Mouse (Mus musculus): Measurements from ENCODE around the gene Nudt12. TPM values are rescaled to one million over a fixed set of nuclear protein-coding genes. Genes with fewer than 3 reads are reported as not detected.
A peak's percentile ranks its signal among the peaks of the same experiment; 100 is the strongest.

The Nudt12 gene
- polyA plus RNA-seq, 1 experiment from 2014 or later, result 3.8 TPM

DNA sequence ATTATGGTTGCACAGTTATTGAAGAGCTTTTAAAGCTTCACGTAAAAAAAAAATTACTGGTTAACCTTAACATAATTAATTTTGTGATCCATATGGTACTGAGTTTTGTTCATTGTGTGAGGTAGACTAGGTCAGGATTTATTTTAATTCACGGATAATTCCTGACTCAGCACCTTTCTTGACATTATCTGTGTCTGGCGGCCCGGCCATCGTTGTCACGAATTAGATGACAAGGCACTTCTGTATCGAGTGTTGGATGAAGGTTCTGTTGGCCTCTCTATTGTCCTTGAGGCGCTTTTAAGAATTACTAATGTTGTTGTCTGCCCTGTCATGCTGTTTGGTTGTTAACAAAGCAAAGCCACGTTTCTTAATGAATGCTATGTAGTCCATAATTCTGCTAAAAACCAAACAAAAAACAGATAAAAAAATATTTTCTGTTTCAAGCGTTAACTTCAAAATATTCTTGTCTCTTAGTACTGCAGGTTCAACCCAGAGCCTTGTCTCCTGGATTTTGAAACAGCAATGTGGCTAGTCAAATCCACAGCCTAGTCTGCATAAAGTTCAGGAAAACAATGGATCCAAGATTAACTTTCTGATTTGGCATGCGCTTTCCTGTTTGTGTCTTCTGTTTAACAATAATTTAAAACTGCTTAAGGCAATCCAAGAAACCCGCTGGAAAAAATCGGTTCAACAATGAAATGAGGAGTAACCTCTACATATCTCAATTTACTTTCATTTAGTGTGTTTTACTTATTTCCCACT is 1.4 kb downstream of the Nudt12 start:
- no peaks in the 10 kb centered on the region for H3K4me1 ChIP-seq (ENCODE audit: control insufficient read depth, insufficient read depth, low read length)
- WGBS, result 70% methylated on average over 13 of the region's 13 CpGs
- peak overlapping the region; percentile 63; the same call in 1 of the 2 replicates for H3K4me2 ChIP-seq (ENCODE audit: low read length)
- no peak overlapping the region for H3K27ac ChIP-seq (replicated peaks; ENCODE audit: low read depth, low read length)
- DNase-seq (no peak), ATAC-seq (ENCODE audit: low FRiP score, low TSS enrichment) (no peak)
- H3K9me3 ChIP-seq (ENCODE audit: control insufficient read depth, low read length), result no peaks in the 10 kb centered on the region
- H3K9ac ChIP-seq (replicated peaks; ENCODE audit: low read length), result no peak overlapping the region
- H3K27me3 ChIP-seq (ENCODE audit: control insufficient read depth, insufficient read depth, low read length), result no peaks in the 10 kb centered on the region
- H3K36me3 ChIP-seq (ENCODE audit: control insufficient read depth, insufficient read depth, low read length), result no peaks in the 10 kb centered on the region
- H3K4me3 ChIP-seq (replicated peaks; ENCODE audit: low read depth, low read length), result no peak overlapping the region

DNA sequence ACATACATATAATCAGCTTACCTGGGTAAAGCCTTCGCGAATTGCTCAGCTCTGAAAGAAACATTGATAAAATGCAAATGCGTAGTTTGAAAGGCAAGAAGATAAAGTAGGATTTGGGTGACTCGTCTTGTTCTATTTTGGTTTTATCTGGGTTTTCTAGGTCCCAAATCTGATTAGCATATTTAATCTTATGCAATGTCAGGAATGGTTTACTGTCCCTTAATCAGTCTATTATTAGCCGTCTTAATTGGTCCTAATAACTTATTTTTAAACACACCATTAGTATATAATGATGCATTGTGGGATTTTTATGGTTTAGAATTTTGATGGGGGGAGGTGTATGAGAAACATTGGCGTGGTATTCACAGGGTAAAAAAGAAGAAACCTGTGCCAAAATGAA is 21.9 kb downstream of the Nudt12 start, which contains the start of gene Pdzph1:
Gene Pdzph1, minus strand, starts transcription at position 101 of the 400 bp plus-strand sequence.
- DNase-seq (no peak), ATAC-seq (ENCODE audit: low FRiP score, low TSS enrichment) (no peak)
- no peak within 1 kb of the TSS for H3K4me2 ChIP-seq (ENCODE audit: low read length)
- H3K9ac ChIP-seq (replicated peaks; ENCODE audit: low read length), result no peak within 1 kb of the TSS
- no peaks in the 10 kb centered on the region for H3K36me3 ChIP-seq (ENCODE audit: control insufficient read depth, insufficient read depth, low read length)
- 69% methylated on average over 6 of the region's 6 CpGs for WGBS
- H3K4me3 ChIP-seq (replicated peaks; ENCODE audit: low read depth, low read length), result no peak within 1 kb of the TSS
- no peaks in the 10 kb centered on the region for H3K4me1 ChIP-seq (ENCODE audit: control insufficient read depth, insufficient read depth, low read length)
- no peaks in the 10 kb centered on the region for H3K27me3 ChIP-seq (ENCODE audit: control insufficient read depth, insufficient read depth, low read length)
- H3K9me3 ChIP-seq (ENCODE audit: control insufficient read depth, low read length), result no peaks in the 10 kb centered on the region
- no peak within 1 kb of the TSS for H3K27ac ChIP-seq (replicated peaks; ENCODE audit: low read depth, low read length)

DNA sequence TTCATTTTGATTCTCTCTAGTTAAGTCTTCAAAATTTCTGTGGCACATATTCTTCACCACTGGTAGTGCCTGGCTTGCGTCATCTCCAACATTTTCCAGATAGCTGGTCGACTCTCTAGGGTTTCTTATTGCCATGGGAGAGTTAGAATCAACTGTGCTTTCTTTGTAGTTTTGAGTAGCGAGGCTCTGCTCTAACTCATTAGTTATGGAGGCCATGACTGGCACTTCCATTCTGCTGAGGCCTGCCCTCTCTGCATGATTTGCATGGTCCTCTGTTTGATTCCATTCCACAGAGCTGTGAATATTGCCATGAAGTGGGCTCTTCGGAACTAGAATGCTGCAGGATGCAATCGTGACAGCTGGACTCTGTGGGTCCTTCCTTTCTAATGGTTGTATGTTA is 39.9 kb downstream of the Nudt12 start:
- H3K4me2 ChIP-seq (ENCODE audit: low read length), result no peak overlapping the region
- no peak overlapping the region for H3K27ac ChIP-seq (replicated peaks; ENCODE audit: low read depth, low read length)
- no peaks in the 10 kb centered on the region for H3K9me3 ChIP-seq (ENCODE audit: control insufficient read depth, low read length)
- H3K36me3 ChIP-seq (ENCODE audit: control insufficient read depth, insufficient read depth, low read length), result no peaks in the 10 kb centered on the region
- no peaks in the 10 kb centered on the region for H3K27me3 ChIP-seq (ENCODE audit: control insufficient read depth, insufficient read depth, low read length)
- no peaks in the 10 kb centered on the region for H3K4me1 ChIP-seq (ENCODE audit: control insufficient read depth, insufficient read depth, low read length)
- DNase-seq, result no peak
- ATAC-seq (ENCODE audit: low FRiP score, low TSS enrichment), result no peak
- no peak overlapping the region for H3K4me3 ChIP-seq (replicated peaks; ENCODE audit: low read depth, low read length)
- H3K9ac ChIP-seq (replicated peaks; ENCODE audit: low read length), result no peak overlapping the region
- WGBS, result 23% methylated on average over 5 of the region's 5 CpGs

DNA sequence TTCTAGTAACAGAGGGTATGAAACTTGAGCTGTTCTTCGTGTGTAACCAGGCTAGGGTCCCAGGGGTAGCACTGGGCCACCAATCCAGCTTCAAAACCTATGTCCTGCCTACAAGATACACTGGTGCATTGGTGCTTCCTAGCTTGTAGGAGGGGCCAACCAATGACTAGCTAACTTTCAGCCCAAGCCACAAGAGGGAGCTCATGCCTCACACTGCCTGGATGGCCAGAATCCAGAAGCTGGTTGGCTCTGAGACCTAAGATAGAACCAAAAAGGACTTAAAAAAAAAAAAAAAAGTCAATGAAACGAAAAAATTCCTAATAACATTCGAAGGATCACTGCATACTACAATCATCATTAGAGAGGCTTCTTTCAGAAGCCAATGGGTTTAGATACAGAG is 53.3 kb downstream of the Nudt12 start:
- H3K9me3 ChIP-seq (ENCODE audit: control insufficient read depth, low read length), result no peaks in the 10 kb centered on the region
- 40% methylated on average over 3 of the region's 3 CpGs for WGBS
- DNase-seq (no peak), ATAC-seq (ENCODE audit: low FRiP score, low TSS enrichment) (no peak)
- no peaks in the 10 kb centered on the region for H3K36me3 ChIP-seq (ENCODE audit: control insufficient read depth, insufficient read depth, low read length)
- H3K27me3 ChIP-seq (ENCODE audit: control insufficient read depth, insufficient read depth, low read length), result no peaks in the 10 kb centered on the region
- no peak overlapping the region for H3K9ac ChIP-seq (replicated peaks; ENCODE audit: low read length)
- H3K4me2 ChIP-seq (ENCODE audit: low read length), result no peak overlapping the region
- H3K27ac ChIP-seq (replicated peaks; ENCODE audit: low read depth, low read length), result no peak overlapping the region
- no peaks in the 10 kb centered on the region for H3K4me1 ChIP-seq (ENCODE audit: control insufficient read depth, insufficient read depth, low read length)
- H3K4me3 ChIP-seq (replicated peaks; ENCODE audit: low read depth, low read length), result no peak overlapping the region

DNA sequence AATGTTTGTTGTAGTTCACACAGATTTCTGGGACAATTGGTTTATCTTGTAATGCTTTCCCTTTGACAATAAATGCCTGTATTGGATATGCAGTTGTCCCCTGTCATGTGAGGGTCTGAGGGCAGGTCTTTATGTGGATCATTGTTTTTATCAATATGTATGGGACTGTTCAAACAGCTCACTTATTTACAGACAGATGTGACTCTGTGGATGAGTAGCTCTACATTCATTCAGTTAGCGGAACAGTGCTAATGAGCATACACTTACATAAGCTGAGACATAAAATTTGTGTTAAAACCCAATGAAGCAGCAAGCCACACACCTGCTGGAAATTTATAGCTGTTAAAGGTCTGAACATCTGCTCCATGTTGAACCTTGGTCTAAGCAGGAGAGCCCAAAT is 56.1 kb downstream of the Nudt12 start:
- DNase-seq (no peak), ATAC-seq (ENCODE audit: low FRiP score, low TSS enrichment) (no peak)
- 87% methylated on average over 1 of the region's 1 CpGs for WGBS
- H3K4me3 ChIP-seq (replicated peaks; ENCODE audit: low read depth, low read length), result no peak overlapping the region
- no peaks in the 10 kb centered on the region for H3K4me1 ChIP-seq (ENCODE audit: control insufficient read depth, insufficient read depth, low read length)
- no peak overlapping the region for H3K4me2 ChIP-seq (ENCODE audit: low read length)
- no peak overlapping the region for H3K27ac ChIP-seq (replicated peaks; ENCODE audit: low read depth, low read length)
- H3K27me3 ChIP-seq (ENCODE audit: control insufficient read depth, insufficient read depth, low read length), result no peaks in the 10 kb centered on the region
- H3K9ac ChIP-seq (replicated peaks; ENCODE audit: low read length), result no peak overlapping the region
- H3K36me3 ChIP-seq (ENCODE audit: control insufficient read depth, insufficient read depth, low read length), result no peaks in the 10 kb centered on the region
- H3K9me3 ChIP-seq (ENCODE audit: control insufficient read depth, low read length), result no peaks in the 10 kb centered on the region

Other genes starting within 250 kb of the Nudt12 start
- 5.0 and 9.6 TPM in 2 replicates for gene Pdzph1, start 22.0 kb downstream of the Nudt12 start, polyA plus RNA-seq (2014; fragmentation: Nextera tagmentation; extraction: Ambion mirVana)